Mouse (Mus musculus) mesoderm, embryonic 11.5 days (tissue): ENCODE measurements at regions not wholly inside any gene's neighbourhood (a gene's known extent, or its start where the extent isn't known, plus 50 kb on each side); places are given as distances from the start of the nearest gene placed in this dataset.
"Not testable (repeated sequence)": the region's sequence is repeated elsewhere in the genome, so short reads cannot be mapped to it uniquely, and the experiment has no call there.

Experiments used
- DNase-seq: peaks from one replicate; pipeline ENCODE4 v3.0.0-alpha.2; 2012; ENCODE audit warnings: low read depth, low spot score

DNA sequence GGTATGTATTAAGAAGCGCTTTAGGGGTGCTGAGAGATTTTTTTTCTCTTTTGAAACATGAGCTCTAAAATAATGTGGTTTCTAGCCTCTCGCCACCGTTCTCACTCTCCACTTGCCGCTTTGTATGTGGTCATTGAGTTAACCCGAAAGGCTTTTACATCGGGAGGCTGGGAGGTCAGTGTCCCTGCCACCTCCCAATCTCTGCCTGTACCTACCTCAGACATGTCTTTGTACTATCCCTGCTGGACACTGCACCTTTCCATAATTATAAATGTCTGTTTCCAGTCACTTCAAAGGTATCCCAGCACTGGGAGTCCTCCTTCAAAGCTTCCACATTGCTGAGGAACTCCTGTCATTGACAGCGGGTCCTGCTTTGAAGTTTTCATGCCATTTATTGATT is 347.6 kb upstream of the Tbc1d2b start:
- peak; percentile 39 for DNase-seq

DNA sequence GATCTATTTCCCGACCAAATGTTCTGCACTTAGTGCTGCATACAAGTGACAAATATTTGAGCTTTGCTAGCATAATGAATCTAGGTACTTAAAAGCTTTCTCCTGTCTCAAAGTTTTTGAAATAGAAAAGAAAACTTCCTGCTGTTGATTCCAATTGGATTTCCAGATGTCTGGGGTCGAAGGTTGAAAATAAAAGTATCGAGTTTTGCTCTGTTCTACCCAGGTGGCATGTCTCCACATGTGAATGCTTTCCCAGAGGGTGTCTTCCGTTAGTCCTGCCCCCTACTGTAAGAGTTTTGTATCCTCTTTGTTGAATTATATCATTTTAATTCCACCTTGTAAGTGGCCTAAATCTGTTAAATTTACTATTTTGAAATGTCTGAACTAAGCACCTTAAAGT is 327.3 kb upstream of the Tbc1d2b start:
- DNase-seq, result peak; percentile 74

DNA sequence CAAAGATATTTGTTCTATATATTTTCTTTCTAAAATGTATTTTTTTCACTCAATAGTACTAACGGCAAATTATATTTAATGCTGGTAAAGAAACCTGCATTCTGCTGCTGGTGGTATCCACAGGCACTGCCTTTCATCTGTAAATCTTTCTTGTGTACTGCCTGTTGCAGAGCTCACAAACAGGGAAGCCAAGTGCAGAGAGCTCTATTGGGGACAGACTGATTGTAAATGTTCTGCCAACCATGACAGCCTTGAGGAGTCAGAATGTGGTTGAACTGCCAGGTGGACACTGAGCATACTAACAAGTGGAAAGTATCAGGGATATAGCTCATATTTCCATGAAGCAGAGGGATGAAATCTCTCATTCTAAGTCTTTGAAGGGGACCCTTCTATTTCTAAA is 286.1 kb upstream of the Tbc1d2b start:
- no peak for DNase-seq

DNA sequence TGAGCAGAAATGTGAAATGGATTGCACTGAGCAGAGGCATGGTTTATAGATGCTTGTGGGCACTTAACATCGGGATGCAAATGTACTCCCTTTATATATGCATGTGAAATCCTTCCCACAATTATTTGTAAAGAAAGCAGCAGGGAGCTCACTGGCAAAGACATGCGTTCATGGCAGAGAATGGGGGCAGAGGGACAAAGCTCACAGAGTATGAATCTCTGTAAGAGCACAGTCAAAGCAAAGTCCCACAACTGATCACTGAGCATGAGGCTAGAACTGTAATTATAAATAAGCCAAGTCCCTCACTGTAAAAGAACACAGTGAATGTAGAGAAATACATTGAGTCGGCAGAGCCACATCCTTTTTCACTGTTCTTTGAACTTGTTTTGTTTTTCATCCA is 285.6 kb upstream of the Tbc1d2b start:
- peak; percentile 5 for DNase-seq

DNA sequence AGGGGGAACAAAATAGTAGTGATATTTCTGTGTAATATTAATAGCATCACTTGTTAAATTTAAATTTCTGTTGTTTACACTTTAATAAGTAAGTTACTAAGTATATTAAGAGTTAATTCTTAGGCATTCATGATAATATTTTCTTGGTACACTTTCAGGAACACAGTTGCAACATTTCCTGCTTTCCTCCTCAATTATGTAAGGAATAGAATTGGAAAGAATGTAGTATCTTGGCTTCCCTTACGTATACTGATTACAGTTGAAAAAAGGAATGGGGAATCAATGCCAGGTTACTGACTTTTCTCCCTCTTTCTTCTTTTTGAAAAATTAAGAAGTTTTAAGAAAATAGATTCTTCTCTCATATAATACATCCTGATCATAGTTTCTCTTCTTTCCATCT is 277.3 kb upstream of the Tbc1d2b start:
- DNase-seq, result no peak

GRCm38 (mm10) chr9:90546720-90547119 is 276.1 kb upstream of the Tbc1d2b start:
- DNase-seq, result no peak

DNA sequence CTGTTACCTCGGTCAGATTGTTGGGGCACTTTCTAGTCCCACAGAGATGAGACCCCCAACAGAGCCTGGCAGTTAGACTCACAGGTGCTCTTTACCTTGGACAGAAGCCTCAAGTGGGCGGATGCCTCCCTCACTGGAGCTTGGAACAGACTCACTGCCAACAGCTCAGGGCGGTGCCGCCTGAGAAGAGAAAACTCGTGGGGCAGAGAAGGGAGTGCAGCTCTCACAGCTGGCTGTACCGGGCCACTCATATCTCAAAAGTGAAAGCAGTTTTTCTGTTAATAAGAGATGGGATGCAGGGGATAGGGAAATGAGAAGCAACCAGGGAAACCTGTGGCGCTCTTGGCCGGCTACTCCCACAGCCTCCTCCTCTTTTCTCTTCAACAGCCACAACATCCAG is 267.1 kb upstream of the Tbc1d2b start:
- not testable (repeated sequence) for DNase-seq

- DNase-seq, result no peak
Observed at GRCm38 (mm10) chr9:90533372-90533771, 262.8 kb upstream of the Tbc1d2b start.

DNA sequence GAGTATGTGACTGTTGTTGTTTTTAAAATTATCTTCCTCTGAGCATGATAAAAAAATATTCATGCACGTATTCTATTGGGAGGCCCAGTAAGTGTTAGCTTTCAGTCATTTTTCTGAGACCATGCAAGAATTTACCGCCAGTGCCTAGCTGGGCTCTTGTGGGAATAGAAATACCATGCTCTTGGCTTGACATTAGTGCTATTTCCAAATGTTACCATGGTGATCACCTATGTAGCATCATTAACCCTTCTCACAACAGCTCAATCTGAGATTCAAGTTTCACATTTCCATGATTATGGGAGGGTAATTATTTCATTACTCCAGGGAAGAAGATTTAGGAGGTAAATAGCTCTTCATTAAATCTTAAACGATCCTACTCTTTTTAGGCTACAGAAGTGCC is 250.6 kb upstream of the Tbc1d2b start:
- DNase-seq, result no peak

GRCm38 (mm10) chr9:90494888-90495287 is 224.3 kb upstream of the Tbc1d2b start:
- no peak for DNase-seq

DNA sequence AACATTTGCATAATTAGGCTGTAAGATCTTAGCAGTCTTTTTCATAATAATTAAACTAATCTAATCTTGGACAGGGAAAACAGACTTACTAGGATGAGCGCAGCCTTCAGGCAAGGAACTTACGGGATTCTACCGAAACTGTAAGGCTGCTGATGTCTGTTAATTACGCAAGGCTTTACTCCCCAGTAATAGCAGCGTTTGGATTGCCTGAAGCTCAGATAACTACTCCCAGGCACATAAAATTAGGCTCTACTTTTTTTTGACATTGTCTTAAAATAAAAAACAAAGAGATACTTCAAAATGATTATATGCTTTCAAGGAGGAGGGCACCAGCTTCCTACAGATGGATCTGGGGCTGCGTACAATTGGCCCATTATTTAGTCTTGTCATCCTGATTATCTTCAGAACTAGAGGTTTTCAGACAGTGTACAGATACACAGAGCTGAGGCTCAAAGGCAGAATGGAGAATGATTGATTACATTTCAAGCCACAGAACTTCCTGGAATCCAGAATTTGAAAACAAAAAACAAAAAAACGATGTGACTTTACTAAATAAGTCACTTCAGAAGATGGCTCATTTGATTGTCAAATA is 220.1 kb upstream of the Tbc1d2b start:
- DNase-seq, result no peak

DNA sequence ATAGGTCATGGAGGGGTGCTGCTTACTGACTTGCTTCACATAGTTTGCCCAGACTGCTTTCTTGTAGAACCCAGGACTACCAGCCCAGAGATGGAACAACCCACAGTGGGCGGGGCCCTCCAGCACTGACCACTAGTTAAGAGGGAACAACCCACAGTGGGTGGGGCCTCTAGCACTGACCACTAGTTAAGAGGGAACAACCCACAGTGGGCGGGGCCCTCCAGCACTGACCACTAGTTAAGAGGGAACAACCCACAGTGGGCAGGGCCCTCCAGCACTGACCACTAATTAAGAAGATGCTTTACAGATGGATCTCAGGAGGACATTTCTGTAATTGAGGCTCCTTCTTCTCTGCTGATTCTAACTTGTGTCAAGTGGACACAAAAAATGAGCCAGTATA is 180.0 kb upstream of the Tbc1d2b start:
- DNase-seq, result no peak

GRCm38 (mm10) chr9:90446957-90447356 is 176.4 kb upstream of the Tbc1d2b start:
- peak; percentile 13 for DNase-seq

- DNase-seq, result no peak
Observed at GRCm38 (mm10) chr9:90434902-90435301, 164.3 kb upstream of the Tbc1d2b start.

DNA sequence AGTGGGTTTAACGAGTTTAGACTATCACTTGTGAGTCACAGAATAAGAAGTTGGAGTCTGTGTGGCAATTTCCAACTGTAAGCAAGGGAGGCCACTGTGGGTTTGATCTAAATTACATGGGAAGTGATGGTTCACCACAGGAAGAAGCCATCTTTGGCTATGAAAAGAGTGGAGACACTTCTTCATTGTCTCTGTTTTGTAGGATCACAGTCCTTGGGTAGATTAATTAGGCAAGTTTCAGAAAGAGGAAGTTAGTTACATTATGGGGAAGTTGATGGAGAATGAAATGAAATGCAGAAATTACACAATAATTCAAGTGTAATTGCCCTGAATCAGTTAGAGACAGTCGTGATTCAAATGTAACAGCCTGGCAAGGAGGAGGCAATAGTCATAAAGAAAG is 160.3 kb upstream of the Tbc1d2b start:
- DNase-seq, result no peak

DNA sequence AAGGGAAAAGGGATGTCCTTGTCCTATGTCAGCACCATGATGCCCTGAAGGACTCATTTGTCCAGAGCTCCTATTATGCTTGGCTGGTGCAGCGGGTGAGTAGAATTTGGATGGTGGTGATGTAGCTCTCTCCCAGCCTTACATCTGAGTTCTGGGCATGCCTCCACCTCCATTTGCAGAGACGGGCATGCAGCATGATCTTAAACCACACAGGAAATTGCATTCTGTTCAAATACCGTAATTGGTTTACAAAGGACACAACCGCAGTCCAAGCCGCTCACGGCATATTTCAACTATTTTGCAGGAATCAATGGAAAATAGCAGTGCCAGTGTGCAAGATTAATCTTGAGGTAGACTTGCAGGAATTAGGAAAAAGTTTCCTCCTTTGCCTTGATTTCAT is 151.1 kb upstream of the Tbc1d2b start:
- DNase-seq, result no peak

GRCm38 (mm10) chr9:90419762-90420541 is 149.3 kb upstream of the Tbc1d2b start:
- no peak for DNase-seq

GRCm38 (mm10) chr9:90408789-90409188 is 138.2 kb upstream of the Tbc1d2b start:
- no peak for DNase-seq

DNA sequence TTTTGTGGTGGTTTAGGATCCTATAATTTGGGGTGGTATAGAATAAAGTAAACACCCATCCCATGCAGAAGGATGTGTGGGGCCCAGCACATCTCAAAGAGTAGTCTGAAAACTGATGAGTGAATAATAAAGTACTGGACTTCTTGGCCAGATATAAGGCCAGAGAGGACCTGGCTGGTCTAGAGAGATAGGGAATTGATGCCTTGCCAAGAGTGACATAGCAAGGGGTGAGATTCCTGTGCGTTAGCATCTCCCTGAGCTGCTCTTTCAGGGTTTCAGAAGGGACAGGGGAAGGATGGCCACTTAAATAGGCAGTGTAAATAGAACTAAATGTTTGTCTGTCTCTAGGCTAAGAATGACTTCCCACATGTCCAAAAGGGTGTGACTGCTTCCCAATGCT is 137.0 kb upstream of the Tbc1d2b start:
- DNase-seq, result no peak

DNA sequence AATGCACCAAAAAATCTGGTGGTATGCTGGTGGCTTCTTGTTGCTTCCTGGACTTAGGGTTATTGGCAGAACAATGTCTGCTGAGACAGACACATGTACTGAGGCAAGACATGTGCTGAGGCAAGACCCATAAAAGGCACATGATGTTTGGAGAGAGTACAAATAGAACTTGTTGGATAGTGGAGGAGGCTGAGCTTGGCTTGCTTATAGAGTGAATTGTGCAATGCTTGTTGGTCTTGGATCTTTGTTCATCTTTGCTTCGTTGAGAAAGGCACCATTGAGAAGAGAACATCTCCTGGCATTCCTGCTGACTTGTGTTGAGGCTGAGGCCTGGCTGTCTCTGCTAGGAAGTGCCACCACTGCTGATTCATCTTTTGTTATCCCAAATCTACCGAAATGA is 117.8 kb upstream of the Tbc1d2b start:
- DNase-seq, result no peak

GRCm38 (mm10) chr9:90385047-90385446 is 114.4 kb upstream of the Tbc1d2b start:
- DNase-seq, result no peak

DNA sequence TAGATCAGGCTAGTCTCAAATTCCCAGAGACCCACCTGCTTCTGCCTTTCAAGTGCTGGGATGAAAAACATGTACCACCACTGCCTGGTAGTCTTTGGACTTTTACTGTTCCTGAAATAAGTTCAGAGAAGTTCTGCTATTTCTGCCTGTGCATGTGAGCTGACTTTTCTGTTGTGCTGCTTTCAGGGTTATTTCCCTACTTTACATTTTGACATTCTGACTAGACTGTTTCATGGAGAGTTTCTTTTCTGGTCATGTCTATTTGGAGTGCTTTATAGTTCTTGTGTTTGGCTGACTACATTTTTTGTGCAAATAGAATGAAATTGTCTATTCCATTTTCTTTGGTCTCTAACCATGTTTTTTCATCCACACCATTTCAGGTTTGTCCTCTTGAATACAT is 109.5 kb upstream of the Tbc1d2b start:
- DNase-seq, result no peak

DNA sequence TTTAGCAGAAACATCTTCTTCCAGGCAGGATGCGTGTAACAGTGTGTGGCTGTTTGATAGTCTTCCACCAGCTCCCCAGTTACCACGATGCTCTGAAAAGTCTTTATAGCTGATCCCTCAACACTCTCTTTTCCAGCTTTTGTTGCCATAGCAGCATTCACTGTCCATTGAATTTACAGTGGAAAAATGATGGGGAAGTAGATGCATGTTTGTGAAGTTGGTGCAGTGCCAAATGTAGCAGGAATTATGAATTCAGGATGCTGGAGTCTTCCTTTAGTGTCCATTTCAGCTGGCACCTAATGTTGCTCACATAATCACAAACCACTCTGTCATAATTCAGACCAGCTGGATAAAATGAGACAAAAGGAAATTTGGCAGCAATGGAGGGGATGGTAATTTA is 99.0 kb upstream of the Tbc1d2b start:
- no peak for DNase-seq

GRCm38 (mm10) chr9:90367745-90368144 is 97.1 kb upstream of the Tbc1d2b start:
- DNase-seq, result no peak
